Mouse (Mus musculus): ENCODE data around the gene Tacr3. TPM values are rescaled to one million over a fixed set of nuclear protein-coding genes. Genes with fewer than 3 reads are reported as not detected.

Tacr3 gene
- total RNA-seq (2021) = 1 to 10 TPM; 2.5 to 3.7 TPM
- long read RNA-seq, experiment 1, partial matches to known transcripts = 0 of 1 reads
- long read RNA-seq, experiment 1, other reads (novel, unspliced or antisense) = 0 of 1 reads
- long read RNA-seq, experiment 2 = 0 reads

DNA sequence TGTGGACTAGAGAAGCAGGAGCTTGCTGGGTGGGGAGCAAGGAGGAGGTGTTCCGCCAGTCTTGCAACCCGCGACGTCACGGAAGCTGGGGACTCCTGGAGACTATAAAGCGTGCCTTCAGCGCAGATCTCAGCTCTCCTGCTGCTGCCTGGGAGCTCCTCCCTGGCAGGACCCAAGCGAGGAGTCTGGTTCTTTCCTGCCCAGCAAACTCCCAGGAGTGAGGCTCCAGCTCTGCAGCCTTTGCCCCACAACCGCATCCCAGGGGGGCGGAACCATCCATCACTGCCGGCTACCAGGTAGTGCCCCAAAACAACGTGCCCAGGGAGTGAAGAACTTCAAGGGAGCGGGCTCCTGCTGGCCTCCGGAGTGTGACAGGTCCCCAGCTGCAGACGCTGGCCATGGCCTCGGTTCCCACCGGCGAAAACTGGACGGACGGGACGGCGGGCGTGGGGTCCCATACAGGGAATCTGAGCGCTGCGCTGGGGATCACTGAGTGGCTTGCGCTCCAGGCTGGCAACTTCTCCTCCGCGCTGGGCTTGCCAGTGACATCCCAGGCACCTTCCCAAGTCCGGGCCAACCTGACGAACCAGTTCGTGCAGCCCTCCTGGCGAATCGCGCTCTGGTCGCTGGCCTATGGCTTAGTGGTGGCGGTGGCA, at the start of gene Tacr3:
Tacr3 (plus strand) TSS at position 133 of the 656 bp plus-strand sequence.
- peak; percentile 0 to 4 for DNase-seq (ENCODE audit: low spot score in 2 of 2)

DNA sequence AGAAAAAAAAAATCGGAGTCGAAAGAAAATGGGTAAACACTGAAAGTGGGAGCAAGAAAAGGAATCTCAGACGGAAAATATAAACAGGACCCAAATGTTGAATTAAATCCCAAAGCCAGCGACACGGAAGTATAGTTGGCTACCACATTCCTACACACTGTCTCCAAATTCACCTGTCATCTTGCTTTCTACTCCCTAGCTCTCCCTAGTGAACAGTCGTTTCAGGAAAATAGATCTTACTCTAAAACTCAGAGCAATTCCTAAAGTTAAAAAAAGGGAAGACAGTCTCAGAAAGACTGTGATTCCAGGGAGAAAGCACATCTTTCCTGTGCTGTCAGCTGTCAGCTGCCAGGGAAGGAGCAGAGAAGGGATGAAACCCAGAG, 324 bp upstream of the Tacr3 start:
- no peak for DNase-seq (ENCODE audit: low spot score in 2 of 2)

DNA sequence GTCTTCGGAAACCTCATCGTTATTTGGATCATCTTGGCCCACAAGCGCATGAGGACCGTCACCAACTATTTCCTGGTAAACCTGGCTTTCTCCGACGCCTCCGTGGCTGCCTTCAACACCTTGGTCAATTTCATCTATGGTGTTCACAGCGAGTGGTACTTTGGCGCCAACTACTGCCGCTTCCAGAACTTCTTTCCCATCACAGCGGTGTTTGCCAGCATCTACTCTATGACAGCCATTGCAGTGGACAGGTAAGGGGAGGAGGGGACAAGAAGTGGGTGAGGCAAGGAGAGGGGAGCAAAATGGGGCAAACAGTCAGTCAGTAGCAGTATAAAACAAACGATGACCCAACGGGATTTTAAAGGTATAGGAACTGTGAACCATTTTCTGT, 719 bp downstream of the Tacr3 start:
- DNase-seq (ENCODE audit: low spot score in 2 of 2) = peak in 1 of 2 experiments; percentile 1

DNA sequence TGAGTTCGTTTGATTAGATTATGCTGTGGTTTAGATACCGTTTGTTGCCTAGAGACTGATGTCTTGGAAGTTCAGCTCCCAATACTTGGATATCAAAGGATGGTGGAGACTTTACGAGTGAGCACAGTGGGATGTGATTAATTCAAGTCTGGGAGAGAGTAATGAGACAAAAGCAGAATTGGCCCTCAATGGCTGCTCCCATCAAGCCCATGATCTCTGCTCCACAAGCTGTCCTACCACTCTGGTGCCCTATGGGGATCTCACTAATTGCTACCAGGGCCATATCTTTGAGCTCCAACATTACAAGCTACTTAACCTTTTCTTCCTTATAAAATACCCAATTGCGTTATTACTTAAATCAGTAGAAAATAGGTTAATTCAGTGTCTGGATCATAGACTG, 22.5 kb downstream of the Tacr3 start:
- no peak for DNase-seq (ENCODE audit: low spot score in 2 of 2)

DNA sequence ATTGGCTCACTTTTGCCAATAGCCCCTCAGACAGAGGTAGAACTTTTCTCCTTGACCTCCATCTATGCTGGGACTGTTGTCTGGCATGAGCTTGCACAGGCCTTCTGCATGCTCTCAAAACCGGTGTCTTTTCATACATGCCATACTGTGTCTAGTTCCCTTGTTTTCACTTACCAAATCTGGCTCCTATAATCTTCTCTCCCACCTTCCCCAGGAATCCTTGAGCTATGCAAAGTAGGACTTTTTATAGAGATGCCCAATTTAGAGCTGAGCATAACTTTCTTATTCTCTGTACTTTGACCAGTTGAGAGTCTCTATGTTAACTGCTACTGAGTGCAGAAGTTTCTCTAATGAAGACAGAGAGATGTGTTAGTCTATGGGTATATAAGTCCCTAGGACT, 48.9 kb downstream of the Tacr3 start:
- DNase-seq (ENCODE audit: low spot score in 2 of 2) = no peak

DNA sequence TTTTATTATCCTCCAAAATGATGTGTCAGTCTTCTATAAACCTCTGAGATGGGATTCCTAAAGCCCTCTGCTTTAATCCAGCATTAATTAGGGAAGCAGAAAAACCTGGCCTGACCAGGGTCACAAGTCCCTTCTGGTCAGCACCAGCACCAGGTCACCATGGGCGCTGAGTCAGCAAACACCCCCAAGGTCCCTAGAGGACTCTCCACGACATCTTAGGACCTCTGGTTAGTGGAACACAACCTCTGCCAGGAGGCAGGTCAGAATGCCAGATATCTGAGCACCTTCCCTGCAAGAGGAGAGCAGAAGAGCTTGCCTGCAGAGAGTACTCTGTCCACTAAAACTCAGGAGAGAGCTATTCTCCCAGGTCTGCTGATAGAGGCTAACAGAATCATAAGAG, 67.0 kb downstream of the Tacr3 start:
- DNase-seq (ENCODE audit: low spot score in 2 of 2) = no peak

DNA sequence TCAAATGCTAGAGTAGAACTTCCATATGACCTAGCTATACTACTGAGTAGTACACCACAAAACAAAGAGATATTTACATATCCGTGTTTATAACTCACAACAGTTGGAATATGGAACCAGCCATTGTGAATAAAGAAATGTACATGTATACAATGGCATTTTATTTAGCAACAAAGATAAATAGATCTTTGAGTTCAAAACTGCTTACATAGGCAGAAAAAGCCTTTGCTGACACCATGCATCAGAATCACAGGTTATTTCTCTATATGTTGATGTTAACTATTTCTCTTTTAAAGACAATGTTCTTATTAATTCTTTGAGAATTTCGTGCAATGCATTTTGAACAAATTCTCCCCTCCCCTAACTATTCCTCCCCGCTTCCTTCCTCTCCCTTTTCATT, 80.1 kb downstream of the Tacr3 start:
- no peak for DNase-seq (ENCODE audit: low spot score in 2 of 2)

DNA sequence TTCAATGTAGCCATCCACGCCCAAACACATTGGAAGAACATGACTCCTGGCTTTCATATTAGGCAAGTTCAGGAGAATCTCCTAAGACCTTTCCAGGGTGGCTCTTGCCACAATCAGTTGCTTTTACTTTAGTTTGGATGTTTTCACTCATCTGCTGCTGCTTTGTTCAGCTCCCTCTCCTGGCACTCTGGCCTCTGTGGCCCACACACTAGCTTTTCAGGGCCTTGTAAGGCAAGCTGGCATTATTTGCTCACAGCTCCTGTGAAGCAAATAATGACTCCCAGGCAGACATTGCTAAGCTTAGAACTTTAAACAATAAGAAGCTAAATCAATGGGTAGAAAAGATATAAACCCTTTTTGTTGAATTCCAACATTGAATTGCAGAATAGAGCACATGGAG, 105.9 kb downstream of the Tacr3 start:
- no peak for DNase-seq (ENCODE audit: low spot score in 2 of 2)

DNA sequence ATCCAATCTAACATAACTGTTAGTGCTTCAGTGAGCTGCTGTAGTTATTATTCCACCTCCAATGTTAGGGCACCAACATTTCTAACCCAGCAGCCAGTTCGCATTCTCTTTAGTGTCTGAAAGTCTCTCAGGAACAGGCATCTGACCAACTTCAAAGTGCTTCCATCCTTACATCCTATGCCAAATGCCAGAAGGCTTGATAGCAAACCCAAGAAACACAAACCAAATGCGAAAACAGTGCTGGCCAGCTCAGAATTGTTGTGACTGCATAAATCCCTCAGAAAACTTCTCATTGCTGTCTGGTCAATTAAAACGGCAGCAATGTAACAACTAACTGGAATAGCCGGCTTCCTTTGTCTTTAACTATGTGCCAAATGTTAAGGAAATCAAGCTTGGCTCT, 106.7 kb downstream of the Tacr3 start:
- peak in 1 of 2 experiments; percentile 16 for DNase-seq (ENCODE audit: low spot score in 2 of 2)

DNA sequence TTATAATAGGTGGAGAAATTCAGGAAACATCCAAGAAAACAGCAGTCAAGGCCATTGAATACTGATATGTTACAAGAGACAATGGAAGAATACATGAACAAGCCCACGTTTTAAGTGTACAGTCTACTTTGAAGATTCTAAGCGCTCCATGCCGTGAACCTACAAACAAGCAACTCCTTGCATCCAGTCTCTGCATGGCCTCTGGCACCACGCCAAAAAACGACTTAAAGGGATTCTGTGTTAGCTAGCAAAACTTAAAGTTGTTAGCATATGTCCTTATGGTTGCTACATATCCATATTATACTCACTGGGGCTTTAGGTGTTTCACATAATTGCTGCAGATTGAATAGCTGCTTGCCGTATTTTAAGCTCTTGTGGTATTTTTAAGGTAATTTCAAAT, 134.7 kb downstream of the Tacr3 start:
- no peak for DNase-seq (ENCODE audit: low spot score in 2 of 2)

DNA sequence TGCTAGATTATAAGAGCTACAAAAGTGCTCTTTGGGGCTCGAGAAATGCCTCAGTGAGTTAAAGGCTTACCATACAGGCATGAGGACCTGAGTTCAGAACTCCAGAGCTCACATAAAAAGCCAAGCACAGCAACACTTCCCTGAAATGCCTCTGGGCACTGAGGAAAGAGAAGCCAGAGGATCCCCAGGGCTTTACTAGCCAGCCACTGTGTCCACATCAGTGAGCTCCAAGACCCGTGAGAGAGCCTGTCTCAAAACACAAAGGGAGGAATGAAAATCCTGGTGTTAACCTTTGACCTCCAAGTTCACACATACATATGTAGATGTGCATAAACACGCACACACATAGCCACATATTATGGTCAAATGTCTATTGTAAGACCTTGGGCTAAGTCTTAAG, 150.1 kb downstream of the Tacr3 start:
- DNase-seq (ENCODE audit: low spot score in 2 of 2) = no peak

DNA sequence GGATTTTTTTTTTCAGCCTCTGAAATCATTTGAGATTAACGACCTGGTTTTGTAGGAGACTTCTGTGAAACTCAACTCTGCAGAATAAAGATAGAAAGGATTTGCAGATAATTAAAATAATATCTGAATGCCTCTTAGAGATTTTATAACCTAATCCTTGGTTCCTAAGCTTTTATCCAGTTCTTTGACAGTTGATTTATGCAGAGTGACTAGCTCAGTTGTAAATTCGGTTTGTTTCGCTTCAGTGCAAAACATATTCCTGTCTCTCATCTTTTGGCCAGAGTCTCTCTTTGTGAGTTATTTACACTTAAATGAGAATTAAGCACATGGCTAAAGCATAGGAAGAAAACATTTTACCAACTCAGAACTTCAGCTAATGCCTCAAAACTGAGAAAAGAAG, 151.3 kb downstream of the Tacr3 start:
- DNase-seq (ENCODE audit: low spot score in 2 of 2) = no peak

All from layer of hippocampus, postnatal 14 days (tissue).